Mouse (Mus musculus): ENCODE results near the gene Psmb4.
A peak's percentile ranks its signal among the peaks of the same experiment; 100 is the strongest.
"Not testable (repeated sequence)": the region's sequence is repeated elsewhere in the genome, so short reads cannot be mapped to it uniquely, and the experiment has no call there.

Gene Psmb4

DNA sequence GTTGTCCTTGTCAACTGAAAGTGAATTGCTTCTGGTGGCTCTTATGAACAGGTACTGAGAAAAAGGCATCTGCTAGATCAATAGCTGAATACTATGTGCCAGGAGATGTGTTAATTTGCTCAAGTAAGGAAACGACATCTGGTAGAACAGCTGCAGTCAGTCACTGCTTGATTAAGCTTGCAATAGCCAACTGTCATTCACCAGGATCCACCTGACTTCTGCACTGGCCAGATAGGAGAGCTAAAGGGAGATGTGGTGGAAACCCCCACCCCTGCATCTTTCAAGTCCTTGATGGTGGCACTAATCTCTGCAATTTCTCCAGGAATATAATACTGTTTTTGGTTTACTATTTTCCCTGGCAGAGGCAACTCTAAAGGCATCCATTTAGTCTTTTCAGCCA is 19.7 kb upstream of the Psmb4 start:
- no peak for DNase-seq (ENCODE audit: extremely low spot score, low read depth, low spot score)

DNA sequence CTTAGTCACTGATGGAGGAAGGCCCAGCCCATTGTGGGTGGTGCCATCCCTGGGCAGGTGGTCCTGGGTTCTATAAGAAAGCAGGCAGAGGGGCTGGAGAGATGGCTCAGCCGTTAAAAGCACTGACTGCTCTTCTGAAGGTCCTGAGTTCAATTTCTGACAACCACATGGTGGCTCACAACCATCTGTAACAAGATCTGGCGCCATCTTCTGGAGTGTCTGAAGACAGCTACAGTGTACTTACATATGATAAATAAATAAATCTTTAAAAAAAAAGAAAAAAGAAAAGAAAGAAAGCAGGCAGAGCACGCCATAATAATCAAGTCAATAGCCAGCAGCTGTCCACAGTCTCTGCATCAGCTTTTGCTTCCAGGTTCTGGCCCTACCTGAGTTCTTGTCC is 18.0 kb upstream of the Psmb4 start:
- DNase-seq (ENCODE audit: extremely low spot score, low read depth, low spot score): not testable (repeated sequence)

DNA sequence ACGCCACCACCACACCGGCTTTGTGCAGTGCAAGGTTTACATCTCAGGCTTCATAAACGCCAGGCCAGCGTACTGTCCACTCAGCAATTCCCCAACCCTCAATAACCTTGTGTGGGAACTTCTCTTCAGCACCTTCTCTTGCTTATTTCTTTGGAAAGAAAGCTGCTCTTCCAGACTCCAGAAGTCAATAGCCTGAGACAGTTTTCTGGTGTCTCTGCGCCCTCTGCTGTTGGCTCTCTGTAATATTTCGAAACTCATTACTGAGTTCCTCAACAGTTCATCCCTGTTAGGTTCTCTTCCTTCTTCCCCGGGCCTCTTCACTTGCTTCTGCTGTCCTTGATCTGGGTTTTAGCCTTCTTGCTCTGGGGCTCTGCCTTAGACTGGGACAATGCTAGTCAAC is 16.0 kb upstream of the Psmb4 start:
- peak; percentile 50 for DNase-seq (ENCODE audit: extremely low spot score, low read depth, low spot score)

DNA sequence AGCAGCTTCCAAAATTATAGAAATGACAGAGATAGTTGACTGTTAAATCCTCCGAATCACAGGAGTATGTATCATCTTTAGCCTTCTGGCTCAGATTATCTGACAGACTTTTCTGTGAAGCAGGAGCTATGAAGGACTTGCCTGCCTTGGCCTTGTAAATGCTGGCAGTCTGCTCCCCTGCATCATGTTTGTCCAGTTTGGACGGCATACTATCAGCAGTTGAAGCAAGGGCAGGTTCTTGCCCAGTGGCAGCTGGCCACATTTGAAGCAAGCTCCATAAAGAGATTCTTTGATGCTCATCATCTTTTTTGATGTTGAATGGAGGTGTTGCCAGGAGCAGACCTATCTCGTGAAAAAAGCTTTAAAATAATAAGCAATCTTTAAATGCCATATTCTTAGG is 7.3 kb upstream of the Psmb4 start:
- no peak for DNase-seq (ENCODE audit: extremely low spot score, low read depth, low spot score)

DNA sequence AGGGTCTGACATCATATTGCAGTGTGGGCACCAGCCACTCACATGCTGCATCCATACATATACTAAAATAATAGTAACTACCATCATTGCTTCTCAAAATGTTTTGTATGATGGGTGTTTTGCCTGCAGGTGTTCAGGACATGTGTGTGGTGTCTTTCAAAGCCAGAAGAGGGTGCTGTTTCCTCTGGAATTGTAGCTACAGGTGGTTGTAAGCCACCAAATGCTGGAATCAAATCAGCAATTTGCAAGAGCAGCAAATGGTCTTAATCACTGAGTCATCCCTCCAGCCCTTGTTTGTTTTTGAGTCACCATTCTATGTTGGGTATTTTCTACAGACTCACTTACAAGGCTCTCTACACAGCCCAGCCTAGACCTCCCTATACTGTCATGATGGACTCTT is 1.8 kb upstream of the Psmb4 start:
- no peak for DNase-seq (ENCODE audit: extremely low spot score, low read depth, low spot score)

DNA sequence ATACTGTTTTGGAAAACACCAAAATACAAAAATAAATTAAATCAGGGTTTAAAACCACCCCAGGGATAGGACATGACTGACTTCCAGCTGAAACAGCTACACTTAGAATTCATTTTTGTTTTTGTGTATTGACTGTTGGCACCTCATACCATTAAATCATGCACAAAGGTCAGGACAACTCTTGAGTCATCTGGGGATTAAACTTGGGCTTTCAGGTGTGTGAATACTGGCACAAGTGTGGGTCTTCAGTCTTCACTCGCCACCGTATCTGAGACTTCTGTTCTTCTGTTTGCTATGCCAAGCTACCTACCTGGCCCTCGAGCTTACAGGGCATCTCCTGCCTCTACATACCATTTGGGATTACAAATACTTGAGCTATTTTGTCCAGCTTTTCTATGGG is 4.2 kb downstream of the Psmb4 start:
- no peak for DNase-seq (ENCODE audit: extremely low spot score, low read depth, low spot score)

DNA sequence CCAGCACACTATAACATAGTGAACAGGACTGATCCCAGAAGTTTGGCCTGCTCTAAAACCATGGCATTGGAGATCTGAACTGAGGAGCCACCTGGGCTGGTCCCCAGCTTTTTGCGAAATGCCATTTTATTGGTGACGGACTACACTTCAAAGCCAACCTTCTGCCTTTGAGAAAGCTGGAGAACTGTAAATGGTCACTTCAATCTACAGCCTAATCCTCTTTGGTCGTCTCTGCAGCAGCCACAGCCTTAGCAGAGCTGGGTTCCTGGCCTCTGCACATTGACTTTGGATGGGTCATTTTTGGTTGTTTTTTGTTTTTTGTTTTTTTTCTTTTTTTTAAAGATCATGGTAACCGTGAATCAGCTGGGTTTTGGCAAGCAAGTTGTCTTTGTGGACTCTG is 4.9 kb downstream of the Psmb4 start:
- no peak for DNase-seq (ENCODE audit: extremely low spot score, low read depth, low spot score)

DNA sequence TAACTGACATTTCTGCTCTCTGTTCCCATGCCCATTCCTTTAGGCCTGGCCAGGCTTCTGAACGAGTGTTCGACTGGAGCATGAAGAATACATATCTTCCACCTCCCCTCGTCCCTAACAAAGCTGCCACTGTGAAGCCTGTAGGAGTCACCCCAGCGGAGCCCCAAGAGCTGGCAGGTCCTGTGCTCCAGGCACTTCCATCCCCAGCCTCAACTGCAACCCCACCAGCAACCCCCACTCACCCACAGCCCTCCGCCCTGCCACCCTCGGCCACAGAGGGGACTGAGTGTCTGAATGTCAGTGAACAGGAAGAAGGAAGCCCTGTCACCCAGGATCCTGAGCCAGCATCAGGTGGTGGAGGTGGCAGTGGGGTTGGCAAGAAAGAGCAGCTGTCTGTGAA is 8.1 kb downstream of the Psmb4 start:
- no peak for DNase-seq (ENCODE audit: extremely low spot score, low read depth, low spot score)

DNA sequence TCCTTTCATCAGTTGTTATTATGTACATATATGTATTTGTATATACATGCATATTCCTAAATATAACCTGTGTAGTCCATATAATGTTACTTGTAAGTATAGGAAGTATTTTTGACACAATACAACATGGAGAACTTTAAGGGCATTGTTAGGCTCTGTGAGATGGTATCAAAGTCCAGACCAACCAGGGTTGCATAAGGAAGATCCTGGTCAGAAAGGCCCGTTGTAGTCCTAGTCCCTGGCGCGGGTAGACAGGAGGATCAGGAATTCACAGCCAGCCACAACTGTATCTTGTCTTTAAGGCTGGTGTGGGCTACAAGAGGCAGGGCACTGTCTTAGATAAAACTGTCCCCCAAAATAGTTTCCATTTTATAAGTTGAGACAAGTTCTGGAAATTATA is 17.8 kb downstream of the Psmb4 start:
- DNase-seq (ENCODE audit: extremely low spot score, low read depth, low spot score): no peak

DNA sequence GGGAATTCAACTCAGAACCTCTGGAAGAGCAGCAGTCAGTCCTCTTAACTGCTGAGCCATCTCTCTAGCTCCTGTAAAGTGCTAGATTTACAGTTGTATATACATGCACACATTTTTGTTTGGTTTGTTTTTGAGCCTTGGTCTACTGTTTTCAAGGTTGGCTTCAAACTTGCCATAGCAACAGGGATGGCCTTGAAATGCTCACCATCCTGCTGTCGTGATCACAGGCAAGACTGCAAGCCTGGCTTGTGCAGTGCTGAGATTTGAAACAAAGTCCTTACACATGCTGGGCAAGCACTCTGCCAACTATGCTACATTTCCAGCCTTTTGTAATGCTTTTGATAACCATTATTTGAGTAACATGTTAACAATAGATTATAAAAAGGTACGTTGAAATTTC is 27.3 kb downstream of the Psmb4 start:
- no peak for DNase-seq (ENCODE audit: extremely low spot score, low read depth, low spot score)

DNA sequence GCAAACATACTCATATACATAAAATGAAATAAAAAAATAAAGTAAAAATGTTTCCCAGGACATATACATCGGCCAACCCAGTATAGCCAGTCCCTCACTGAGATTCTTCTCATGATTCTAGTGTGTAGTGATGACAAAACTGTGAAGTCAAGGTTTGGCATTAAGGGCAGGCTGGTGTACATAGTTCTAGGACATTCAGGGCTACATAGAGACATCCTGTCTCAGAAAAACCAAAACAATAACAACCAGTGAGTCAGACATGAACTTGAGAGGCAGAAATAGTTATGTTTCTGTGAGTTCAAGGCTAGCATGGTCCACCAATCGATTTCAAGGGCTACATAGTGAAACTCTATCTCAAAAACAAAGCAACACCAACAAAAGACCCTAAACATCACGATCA is 34.5 kb downstream of the Psmb4 start:
- no peak for DNase-seq (ENCODE audit: extremely low spot score, low read depth, low spot score)

DNA sequence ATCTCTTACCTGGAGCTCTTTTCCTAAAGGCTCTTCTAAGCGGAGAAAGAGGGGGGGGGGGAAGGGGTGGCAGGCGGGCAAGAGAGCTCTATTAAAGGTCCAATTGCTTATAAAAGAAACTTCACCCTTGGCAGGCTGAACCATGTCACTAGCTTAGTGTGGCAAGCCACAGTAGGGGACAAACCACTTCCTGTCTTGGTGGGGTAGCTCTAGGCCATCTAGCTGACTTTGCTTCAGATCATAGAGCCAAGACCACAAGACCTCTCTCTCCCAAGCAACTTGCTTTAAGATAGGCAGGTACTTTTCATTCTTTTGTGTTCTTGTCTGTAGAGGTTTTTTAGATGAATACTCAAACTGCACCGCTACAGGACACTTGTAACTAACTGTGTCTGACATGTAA is 35.0 kb downstream of the Psmb4 start:
- no peak for DNase-seq (ENCODE audit: extremely low spot score, low read depth, low spot score)

DNA sequence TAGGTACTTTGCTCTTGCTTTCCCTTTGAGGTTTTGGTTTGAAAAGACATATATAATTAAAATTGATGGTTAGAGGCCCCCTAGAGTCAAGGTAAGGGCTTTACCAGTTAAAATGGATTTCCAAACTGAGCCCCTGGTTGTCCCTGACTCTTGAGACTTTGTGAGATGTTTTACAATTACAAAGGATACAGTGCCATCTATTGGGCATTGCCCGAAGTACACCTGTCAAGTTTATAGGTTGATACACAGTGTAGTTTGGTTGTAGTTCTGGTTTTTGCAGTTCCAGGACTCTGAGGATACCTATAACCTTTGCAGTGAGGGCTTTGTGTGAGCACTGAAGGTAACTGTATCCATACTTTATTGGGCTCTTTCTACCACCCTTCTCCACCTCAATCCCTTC is 37.4 kb downstream of the Psmb4 start:
- DNase-seq (ENCODE audit: extremely low spot score, low read depth, low spot score): no peak

DNA sequence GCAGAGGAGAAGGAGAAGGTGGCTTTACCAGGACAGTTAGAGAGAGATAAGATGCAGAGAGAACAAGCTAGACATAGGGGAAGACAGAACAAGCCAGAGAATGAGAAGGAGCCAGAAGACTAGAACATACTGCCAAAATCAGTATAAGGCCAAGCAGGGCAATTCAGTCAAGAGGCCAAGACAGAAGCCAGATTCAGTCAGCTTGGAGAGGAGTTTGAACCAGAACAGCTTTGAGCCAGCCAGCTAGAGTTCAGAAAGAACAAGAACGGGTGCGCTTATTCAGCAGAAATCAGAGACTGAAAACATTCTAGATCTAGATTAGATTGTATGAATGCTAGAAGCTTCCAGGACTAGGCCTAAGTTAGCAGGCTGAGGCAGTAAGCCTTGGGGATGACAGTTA is 39.4 kb downstream of the Psmb4 start:
- DNase-seq (ENCODE audit: extremely low spot score, low read depth, low spot score): no peak

DNA sequence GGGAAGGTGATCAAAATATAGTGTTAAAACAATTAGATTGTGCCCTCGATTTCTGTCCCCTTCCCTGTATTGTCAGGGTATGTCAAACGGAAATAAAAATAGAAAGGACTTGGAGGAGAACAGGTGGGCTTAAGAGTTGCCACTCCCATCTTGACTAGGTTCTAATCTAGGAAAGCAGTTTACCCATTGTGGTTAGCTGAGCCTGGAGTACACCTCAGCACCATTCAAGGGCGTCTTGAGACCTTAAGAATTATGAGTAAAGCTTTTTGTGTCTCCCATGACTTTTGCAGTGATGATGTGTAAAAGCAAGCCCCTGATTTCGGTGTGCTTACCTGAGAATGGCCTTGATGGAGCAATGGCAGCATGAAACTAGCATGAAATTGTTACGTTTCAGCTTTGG is 47.7 kb downstream of the Psmb4 start:
- no peak for DNase-seq (ENCODE audit: extremely low spot score, low read depth, low spot score)

DNA sequence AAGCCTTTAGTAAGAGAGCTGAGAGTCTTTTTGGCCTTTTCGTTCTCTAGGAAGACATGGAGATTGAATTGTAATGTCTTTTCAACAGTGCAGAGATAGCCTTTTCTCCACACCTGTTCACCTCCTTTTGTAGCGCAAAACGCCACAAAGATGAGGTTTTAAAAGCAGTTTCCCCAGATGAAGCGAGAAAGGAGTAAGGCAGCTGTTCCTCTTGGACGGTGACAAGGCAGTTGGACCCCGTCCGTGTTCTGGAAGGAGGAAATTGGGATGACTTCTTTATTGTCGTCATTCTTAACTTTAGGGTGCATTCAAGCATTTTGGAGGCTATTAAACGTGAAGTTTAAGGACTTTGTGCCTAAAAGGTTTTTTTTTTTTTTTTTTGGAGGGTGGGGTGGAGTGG is 48.1 kb downstream of the Psmb4 start:
- DNase-seq (ENCODE audit: extremely low spot score, low read depth, low spot score): no peak

DNA sequence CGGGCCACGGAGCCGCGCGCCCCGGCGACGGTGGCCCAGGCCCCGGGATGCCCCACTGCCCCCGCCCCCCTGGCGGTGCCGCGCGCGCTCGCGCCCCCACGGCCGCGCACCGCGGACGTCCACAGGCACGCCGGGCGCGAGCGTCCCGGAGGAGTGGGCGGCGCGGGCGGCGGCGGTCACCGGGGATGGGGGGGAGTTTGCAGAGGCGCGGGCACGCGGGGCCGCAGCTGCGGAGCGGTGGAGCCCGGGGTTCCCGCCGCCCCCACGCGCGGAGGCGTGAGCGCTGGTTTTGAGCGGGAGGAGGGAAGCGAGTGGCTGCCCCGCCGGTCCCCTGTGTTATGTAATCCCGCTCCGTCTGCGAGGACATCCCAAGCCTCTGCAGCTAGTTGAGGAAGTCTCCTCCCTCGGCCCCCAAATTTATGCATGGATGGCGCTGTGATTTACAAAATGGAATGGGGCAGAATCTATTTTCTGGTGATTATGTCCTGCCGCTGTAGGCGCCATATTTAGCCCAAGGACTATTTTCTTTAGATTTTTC is 48.7 kb downstream of the Psmb4 start:
- peak; percentile 28 for DNase-seq (ENCODE audit: extremely low spot score, low read depth, low spot score)

DNA sequence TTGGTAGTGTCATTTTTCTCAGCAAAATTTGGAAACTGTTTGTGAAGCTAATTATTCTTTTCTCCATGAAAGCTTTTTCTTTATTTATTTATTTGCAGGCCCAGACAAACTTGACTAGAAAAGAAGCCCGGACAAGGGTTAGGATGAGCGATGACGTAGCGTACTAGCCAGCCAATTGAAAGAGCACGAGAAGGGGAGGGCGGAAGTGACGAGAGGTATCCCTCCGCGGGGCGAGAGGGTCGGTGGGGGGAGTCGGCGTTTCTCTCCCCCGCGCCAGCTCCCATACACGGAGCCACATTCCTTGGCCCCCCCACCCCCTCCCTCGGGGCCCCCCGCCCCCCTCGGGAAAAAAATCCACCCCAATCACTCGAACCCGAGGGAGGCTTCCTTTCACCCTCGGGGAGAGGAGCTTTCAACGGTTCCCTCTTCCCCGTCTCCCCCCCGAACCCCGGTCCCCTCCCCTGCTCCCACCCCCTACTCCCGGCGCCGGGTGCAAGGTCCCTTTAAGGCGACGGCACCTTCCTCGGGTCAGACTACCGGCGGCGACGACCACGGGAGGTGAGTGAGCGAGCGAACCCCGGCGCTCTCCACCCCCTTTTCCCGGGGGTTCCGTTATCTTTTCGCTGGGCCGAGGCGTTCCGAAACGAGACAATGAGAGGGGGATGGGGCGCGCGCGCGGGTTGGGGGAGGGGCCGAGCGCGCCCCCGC is 49.4 kb downstream of the Psmb4 start, which contains the start of gene Pogz:
Gene Pogz (plus strand): TSS at position 385 of the 708 bp plus-strand sequence.
- DNase-seq (ENCODE audit: extremely low spot score, low read depth, low spot score): peak; percentile 92

DNA sequence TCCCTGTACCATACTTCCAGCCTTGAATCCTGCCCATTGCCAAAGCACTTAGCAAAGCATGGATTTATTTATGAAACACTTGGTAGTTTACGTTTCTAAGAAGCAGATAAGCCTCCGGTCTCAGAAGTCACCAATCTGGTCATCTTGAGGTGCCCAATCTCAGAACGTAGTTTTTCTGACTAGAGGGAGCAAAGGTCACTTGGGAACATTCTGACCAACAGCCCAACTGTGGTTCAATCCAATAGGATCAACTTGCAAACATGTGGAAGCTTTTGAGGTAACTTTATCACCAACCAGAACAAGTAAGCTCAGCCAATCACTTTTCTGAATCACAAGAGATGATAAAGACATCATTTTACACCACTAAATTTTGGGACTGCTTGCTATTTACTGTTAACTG is 51.4 kb downstream of the Psmb4 start:
- no peak for DNase-seq (ENCODE audit: extremely low spot score, low read depth, low spot score)
